9 mouse cellular contexts compared by ENCODE assay signal in the genomic region with DNA sequence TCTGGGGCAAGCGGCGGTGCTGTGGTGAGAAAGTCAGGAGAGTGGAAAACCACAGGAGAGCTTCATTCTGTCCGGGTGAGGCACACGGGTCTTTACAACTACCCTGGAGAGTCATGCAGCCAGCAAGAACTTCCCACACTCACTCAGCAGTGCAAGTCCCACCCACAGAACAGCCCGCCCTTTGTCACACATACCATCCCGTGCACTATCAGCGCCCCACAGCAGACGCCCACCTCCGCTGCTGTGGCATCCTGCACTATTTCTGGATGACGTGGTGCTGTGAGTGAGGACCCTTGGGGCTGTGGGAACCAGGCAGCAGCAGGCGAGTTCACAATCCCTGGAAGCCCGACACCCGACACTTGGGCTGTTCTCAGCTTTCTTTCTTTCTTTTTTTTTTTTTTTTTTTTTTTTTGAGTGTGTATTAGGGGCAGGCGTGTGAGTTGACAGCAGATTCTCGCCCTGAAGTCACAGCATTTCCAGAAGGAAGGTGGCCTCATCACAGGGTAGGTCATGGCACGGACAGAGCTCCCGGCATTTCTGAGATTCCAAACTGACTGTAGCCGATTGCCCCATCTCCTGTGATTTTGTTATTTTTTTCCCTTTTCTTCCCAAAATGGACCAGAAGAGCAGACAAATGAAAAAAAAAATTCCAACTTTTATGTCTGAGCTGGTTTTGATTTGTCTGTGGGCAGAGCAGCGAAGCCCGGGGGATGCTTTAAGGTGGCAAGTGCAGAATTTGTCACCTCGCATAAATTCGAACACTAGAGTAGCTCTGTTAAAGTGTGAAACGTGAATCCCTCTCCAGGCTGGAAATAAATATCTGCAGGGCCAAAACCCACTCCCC. TPM values are rescaled to one million over a fixed set of nuclear protein-coding genes. Genes with fewer than 3 reads are reported as not detected.
DNase-seq lines count a peak whose midpoint lies in the region; ATAC-seq and TF ChIP-seq lines count a peak whose summit lies in the region.
"Had no signal": no experiment of that assay in that cellular context is flagged by ENCODE, and none has a peak within 500 bp of the region (broad histone marks: within the 10 kb centered on the region; RNA-seq: fewer than 3 reads in every experiment).

No protein-coding gene starts in this region.

- H3K4me3 ChIP-seq in gastrocnemius, adult 2 months = peak overlapping the region; percentile 58
- H3K4me3 ChIP-seq in hindbrain, embryonic 13.5 days = no peak overlapping the region
- H3K4me3 ChIP-seq: left cerebral cortex, adult 2 months had no signal

- no peaks in the 10 kb centered on the region for H3K27me3 ChIP-seq in hindbrain, embryonic 13.5 days

- H3K36me3 ChIP-seq in hindbrain, embryonic 13.5 days = no peaks in the 10 kb centered on the region

- 0 out of 2 replicates have a peak overlapping the region, but pooled peaks have one; percentile 49 for H3K9ac ChIP-seq in hindbrain, embryonic 13.5 days

- 43% methylated on average over 23 of the region's 23 CpGs for WGBS in hindbrain, embryonic 13.5 days

- no peak for TF ChIP-seq CTCF in gastrocnemius, adult 2 months (IDR thresholded peaks at IDR 0.05)

- peak; percentile 38 for DNase-seq in gastrocnemius, adult 2 months
- no peak for DNase-seq in gastrocnemius, postnatal 25 days
- peak; percentile 59 for DNase-seq in embryo, embryonic 10 days (ENCODE audit: low spot score)
- peak; percentile 45 for DNase-seq in mesoderm, embryonic 11.5 days (ENCODE audit: low read depth, low spot score)
- no peak for DNase-seq in thymus, postnatal 0 days (ENCODE audit: low spot score)
- DNase-seq in adrenal gland, adult 2 months = no peak
- DNase-seq in frontal cortex, postnatal 25 days (ENCODE audit: low spot score in 2 of 2) = no peak

- intact Hi-C loops in gastrocnemius, adult 2 months (cut with DNase I) = no loop called here

- peak overlapping the region; percentile 32 for H3K4me2 ChIP-seq in hindbrain, embryonic 13.5 days

- H3K4me1 ChIP-seq in hindbrain, embryonic 13.5 days (replicated peaks) = peaks cover 17% of the 10 kb centered on the region

- H3K27ac ChIP-seq in gastrocnemius, adult 2 months = peak overlapping the region; percentile 57
- no peak overlapping the region for H3K27ac ChIP-seq in hindbrain, embryonic 13.5 days
- H3K27ac ChIP-seq: left cerebral cortex, adult 2 months had no signal

- peaks cover 4% of the 10 kb centered on the region for H3K9me3 ChIP-seq in hindbrain, embryonic 13.5 days

- no peak for ATAC-seq in hindbrain, embryonic 13.5 days (ENCODE audit: low FRiP score)

RNA-seq across cellular contexts. Expression of gene Adarb1, which starts 31.5 kb away (rescaled TPM):
- 1 to 10 TPM; 6.6 to 8.9 TPM for total RNA-seq in gastrocnemius, adult 2 months (2021)
- total RNA-seq in gastrocnemius, postnatal 25 days (2021) = 1 to 10 TPM; 7.1 to 9.3 TPM
- polyA plus RNA-seq in hindbrain, embryonic 13.5 days (2015; fragmentation: Nextera tagmentation; extraction: Ambion mirVana) = 12.0 and 13.4 TPM in 2 replicates
- polyA plus RNA-seq in thymus, postnatal 0 days (2015; fragmentation: Nextera tagmentation; extraction: Ambion mirVana) = 1.3 and 1.8 TPM in 2 replicates
- total RNA-seq in adrenal gland, adult 2 months (2021) = 10 to 100 TPM; 14.4 to 23.5 TPM
- polyA plus RNA-seq in adrenal gland, adult 2 months (2012; rRNA removed) = 11.3 and 13.5 TPM in 2 replicates

Comparison
In these comparisons a context has a peak if more than half of its experiments do, and no peak if none do; other contexts are left out.
1. DNase-seq: peak in gastrocnemius, adult 2 months (single experiment), embryo, embryonic 10 days (single experiment) and mesoderm, embryonic 11.5 days (single experiment); none in gastrocnemius, postnatal 25 days (single experiment), thymus, postnatal 0 days (single experiment), adrenal gland, adult 2 months (single experiment) and frontal cortex, postnatal 25 days (0 of 2).